Mouse (Mus musculus): ENCODE results near the gene Apol8. TPM values are rescaled to one million over a fixed set of nuclear protein-coding genes. Genes with fewer than 3 reads are reported as not detected.
"Not testable (repeated sequence)": the region's sequence is repeated elsewhere in the genome, so short reads cannot be mapped to it uniquely, and the experiment has no call there.

Apol8 gene
- total RNA-seq, 2 experiments from 2014 or later, result not detected

DNA sequence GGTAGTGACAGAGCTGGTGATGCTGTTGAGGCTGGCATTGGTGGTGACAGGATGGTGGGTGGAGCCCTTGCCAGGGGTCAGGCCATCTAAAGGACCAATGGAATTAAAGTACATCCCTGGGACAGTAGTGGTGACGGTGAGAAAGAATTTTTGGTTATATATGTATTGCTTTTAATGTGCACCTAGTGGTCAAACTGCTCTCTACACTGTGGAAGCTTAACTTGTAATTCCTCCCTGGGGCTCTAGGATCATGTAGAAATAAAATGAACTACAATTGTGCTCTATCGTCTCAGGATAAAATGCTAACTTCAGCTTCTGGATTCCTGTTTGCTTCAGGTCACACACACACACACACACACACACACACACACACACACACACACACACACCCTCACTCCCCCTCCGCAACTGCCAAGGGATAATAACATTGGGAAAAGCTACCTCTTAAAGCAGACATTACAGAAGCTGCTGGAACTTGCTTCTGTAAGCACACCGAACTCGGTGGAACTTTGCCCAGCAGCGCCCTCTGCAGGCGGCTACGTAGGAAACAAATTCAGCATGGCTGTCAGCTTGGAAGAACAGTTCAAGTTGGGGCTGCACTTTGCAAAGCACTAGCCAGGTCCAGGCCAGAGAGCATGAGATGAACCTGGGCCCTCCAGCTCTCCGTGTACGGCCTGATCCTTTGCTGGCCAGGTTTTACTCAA is 32.4 kb downstream of the Apol8 start:
- intact Hi-C loops (cut with DNase I; ENCODE audit: low total_unique reads); DNase-seq: not testable (repeated sequence)

DNA sequence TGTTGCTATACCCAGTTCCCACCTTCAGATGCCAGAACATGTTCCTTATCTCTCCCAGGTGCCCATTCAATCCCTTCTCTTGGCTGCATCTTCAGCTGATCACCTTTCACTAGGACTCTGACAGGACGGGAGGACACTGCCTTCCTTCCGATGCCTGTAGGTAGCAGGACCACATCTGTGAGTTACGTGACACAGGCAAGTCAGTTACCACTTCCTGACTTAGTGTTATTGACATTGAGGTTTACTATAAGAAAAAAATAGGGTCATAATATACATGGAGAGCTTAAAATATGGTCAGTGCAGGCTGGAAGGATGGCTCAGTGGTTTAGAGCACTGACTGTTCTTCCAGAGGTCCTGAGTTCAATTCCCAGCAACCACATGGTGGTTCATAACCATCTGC is 35.3 kb downstream of the Apol8 start:
- intact Hi-C loops (cut with DNase I; ENCODE audit: low total_unique reads); DNase-seq: not testable (repeated sequence)

DNA sequence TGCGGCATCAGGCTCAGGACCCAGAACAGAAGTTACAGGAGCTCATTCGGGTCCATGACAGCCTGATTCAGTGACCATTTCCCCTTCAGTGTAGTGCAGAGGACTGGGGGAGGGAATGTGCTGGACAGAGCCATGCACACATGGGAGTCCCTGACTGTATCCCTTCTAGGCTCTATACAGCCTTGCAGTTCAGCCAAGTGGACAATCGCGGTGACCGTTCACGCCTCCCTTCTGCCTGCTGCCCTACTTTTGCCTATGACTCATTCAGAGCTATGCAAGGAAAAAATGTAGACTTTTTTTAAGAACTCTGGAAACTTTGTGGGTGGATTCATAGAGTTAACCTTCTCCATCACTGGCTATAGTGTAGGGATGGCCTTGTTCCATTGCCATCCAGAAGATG is 38.6 kb downstream of the Apol8 start:
- DNase-seq; intact Hi-C loops (cut with DNase I; ENCODE audit: low total_unique reads): not testable (repeated sequence)

DNA sequence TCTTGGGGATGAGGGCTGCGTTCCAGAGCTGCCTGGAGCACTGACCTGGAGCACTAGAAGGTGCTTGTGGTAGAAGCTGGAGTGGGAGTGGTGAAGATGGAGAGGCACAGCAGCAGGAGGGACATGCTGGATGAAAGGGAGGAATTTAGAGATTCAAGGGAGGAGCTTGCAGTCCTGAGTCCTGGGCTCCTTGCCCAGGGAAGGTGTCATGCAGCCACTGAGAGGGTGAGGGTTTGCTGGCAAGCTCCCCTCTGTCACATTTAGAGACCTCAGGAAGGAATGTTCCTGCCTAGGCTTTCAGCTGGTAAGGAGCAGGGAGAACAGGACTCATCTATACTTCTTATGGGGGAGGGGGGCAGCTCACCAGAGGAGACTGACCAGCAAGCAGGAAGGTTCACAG is 47.9 kb downstream of the Apol8 start:
- DNase-seq; intact Hi-C loops (cut with DNase I; ENCODE audit: low total_unique reads): not testable (repeated sequence)

DNA sequence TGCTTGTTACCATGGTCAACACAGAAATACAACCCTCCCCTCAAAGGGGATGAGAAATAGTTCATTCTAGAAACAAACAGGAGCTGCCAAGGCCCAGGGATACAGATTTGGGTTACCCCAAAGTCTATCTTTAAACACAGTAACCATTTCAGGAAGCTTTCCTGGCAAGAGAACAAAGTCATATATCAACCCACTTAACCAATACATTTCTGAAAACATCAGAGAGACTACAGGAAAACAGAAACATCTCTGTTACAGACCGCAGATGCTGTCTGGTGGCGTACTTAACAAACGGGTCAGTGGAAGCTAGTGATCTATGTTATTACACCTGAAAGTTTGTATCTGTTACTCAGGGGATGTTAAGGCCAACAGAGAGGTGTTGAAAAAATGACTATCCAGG is 51.5 kb downstream of the Apol8 start:
- DNase-seq; intact Hi-C loops (cut with DNase I; ENCODE audit: low total_unique reads): not testable (repeated sequence)

DNA sequence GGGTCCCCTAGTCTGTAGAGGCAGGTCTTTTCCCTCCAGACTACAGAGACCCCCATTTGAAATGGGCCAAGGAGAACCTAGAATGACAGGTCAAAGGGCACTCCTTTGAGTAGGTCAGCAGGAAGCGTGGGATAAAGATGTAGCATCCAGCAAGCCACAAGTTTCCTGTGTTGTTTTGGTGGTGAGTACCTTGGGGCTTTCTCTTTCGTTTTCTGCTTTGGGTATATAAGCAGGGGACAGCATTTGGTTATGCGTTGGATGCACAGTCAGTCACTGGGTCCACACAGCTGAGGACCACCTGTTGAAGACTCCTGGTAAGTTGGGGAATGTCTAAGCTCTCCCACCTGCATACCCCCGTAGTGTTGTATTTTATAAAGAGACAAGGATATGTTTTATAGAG is 58.1 kb downstream of the Apol8 start, which contains the start of gene Apol7e:
Apol7e (plus strand) TSS at position 202 of the 400 bp plus-strand sequence.
- intact Hi-C loops (cut with DNase I; ENCODE audit: low total_unique reads); DNase-seq: not testable (repeated sequence)

Other genes starting within 250 kb of the Apol8 start
- gene Apol11a, start 248.7 kb downstream of the Apol8 start, total RNA-seq (2021), result not detected
- under 1 TPM; 0.11 to 0.27 TPM for gene Apol7c, start 223.7 kb downstream of the Apol8 start, total RNA-seq (2021)
- not detected for gene 1700025B11Rik, start 195.1 kb downstream of the Apol8 start, total RNA-seq (2021)
- gene Apol10b, start 160.9 kb downstream of the Apol8 start, total RNA-seq (2021), result under 1 TPM; 0.16 to 0.31 TPM
- gene Gm36245, start 157.7 kb downstream of the Apol8 start, total RNA-seq (2021), result not detected
- under 1 TPM in 1 of 2 experiments, not detected in 1; 0.14 TPM for gene Apol11b, start 113.7 kb downstream of the Apol8 start, total RNA-seq (2021)
- under 1 TPM; 0.29 to 0.82 TPM for gene Apol7e, start 58.1 kb downstream of the Apol8 start, total RNA-seq (2021)
- gene Apol9b, start 28.0 kb downstream of the Apol8 start, total RNA-seq (2021), result not detected
- 100 to 1,000 TPM in 1 of 2 experiments, 10 to 100 TPM in 1; 96.9 to 111 TPM for gene Myh9, start 85.2 kb upstream of the Apol8 start, total RNA-seq (2021)
- gene Txn2, start 172.0 kb upstream of the Apol8 start, total RNA-seq (2021), result 100 to 1,000 TPM; 221 to 245 TPM
- gene Foxred2, start 199.7 kb upstream of the Apol8 start, total RNA-seq (2021), result 1 to 10 TPM; 1.2 to 1.6 TPM
- 10 to 100 TPM; 67.7 to 73.6 TPM for gene Eif3d, start 213.8 kb upstream of the Apol8 start, total RNA-seq (2021)